Mouse (Mus musculus): ENCODE results near the gene Aebp1.
A peak's percentile ranks its signal among the peaks of the same experiment; 100 is the strongest.

Aebp1 gene

GRCm38 (mm10) chr11:5893807-5894206, 32.1 kb downstream of the Aebp1 start:
- no peak for DNase-seq (ENCODE audit: low spot score in 2 of 2)

- peak in 1 of 2 experiments; percentile 33 for DNase-seq (ENCODE audit: low spot score in 2 of 2)
Observed at GRCm38 (mm10) chr11:5897230-5897629, 35.5 kb downstream of the Aebp1 start.

GRCm38 (mm10) chr11:5897839-5898238, 36.1 kb downstream of the Aebp1 start:
- no peak for DNase-seq (ENCODE audit: low spot score in 2 of 2)

- DNase-seq (ENCODE audit: low spot score in 2 of 2), result no peak
Observed at GRCm38 (mm10) chr11:5898531-5898930, 36.8 kb downstream of the Aebp1 start, which contains the start of gene Myl7. Myl7 (minus strand) TSS chr11:5898782.

GRCm38 (mm10) chr11:5899286-5899685, 37.5 kb downstream of the Aebp1 start:
- no peak for DNase-seq (ENCODE audit: low spot score in 2 of 2)

GRCm38 (mm10) chr11:5901320-5901719, 39.6 kb downstream of the Aebp1 start:
- DNase-seq (ENCODE audit: low spot score in 2 of 2), result no peak

- peak in 1 of 2 experiments; percentile 34 for DNase-seq (ENCODE audit: low spot score in 2 of 2)
Observed at GRCm38 (mm10) chr11:5901950-5902349, 40.2 kb downstream of the Aebp1 start.

- DNase-seq (ENCODE audit: low spot score in 2 of 2), result no peak
Observed at GRCm38 (mm10) chr11:5902390-5902789, 40.6 kb downstream of the Aebp1 start.

GRCm38 (mm10) chr11:5903844-5904243, 42.1 kb downstream of the Aebp1 start:
- no peak for DNase-seq (ENCODE audit: low spot score in 2 of 2)

GRCm38 (mm10) chr11:5904357-5904756, 42.6 kb downstream of the Aebp1 start:
- DNase-seq (ENCODE audit: low spot score in 2 of 2), result no peak

GRCm38 (mm10) chr11:5904871-5905270, 43.1 kb downstream of the Aebp1 start:
- DNase-seq (ENCODE audit: low spot score in 2 of 2), result no peak

GRCm38 (mm10) chr11:5905778-5906518, 44.2 kb downstream of the Aebp1 start:
- no peak for DNase-seq (ENCODE audit: low spot score in 2 of 2)

- DNase-seq (ENCODE audit: low spot score in 2 of 2), result no peak
Observed at GRCm38 (mm10) chr11:5907096-5907495, 45.3 kb downstream of the Aebp1 start.

GRCm38 (mm10) chr11:5908642-5909041, 46.9 kb downstream of the Aebp1 start:
- no peak for DNase-seq (ENCODE audit: low spot score in 2 of 2)

- DNase-seq (ENCODE audit: low spot score in 2 of 2), result peak; percentile 29 to 69
Observed at GRCm38 (mm10) chr11:5912635-5913034, 50.9 kb downstream of the Aebp1 start.

GRCm38 (mm10) chr11:5913256-5913655, 51.5 kb downstream of the Aebp1 start:
- DNase-seq (ENCODE audit: low spot score in 2 of 2), result no peak

- no peak for DNase-seq (ENCODE audit: low spot score in 2 of 2)
Observed at GRCm38 (mm10) chr11:5913936-5914335, 52.2 kb downstream of the Aebp1 start.

- DNase-seq (ENCODE audit: low spot score in 2 of 2), result no peak
Observed at GRCm38 (mm10) chr11:5914940-5915339, 53.2 kb downstream of the Aebp1 start.

GRCm38 (mm10) chr11:5915429-5916177, 53.9 kb downstream of the Aebp1 start:
- no peak for DNase-seq (ENCODE audit: low spot score in 2 of 2)

GRCm38 (mm10) chr11:5916178-5916548, 54.4 kb downstream of the Aebp1 start:
- DNase-seq (ENCODE audit: low spot score in 2 of 2), result no peak

GRCm38 (mm10) chr11:5918111-5918510, 56.4 kb downstream of the Aebp1 start:
- no peak for DNase-seq (ENCODE audit: low spot score in 2 of 2)

GRCm38 (mm10) chr11:5919606-5920005, 57.9 kb downstream of the Aebp1 start:
- no peak for DNase-seq (ENCODE audit: low spot score in 2 of 2)

- DNase-seq (ENCODE audit: low spot score in 2 of 2), result peak in 1 of 2 experiments; percentile 29
Observed at GRCm38 (mm10) chr11:5920323-5920960, 58.7 kb downstream of the Aebp1 start.

All from spleen, postnatal 10 days (tissue).